Comparison of ENCODE assay signal across 26 mouse cellular contexts in genomic region chr16:45699301-45699700, GRCm38 (mm10). TPM values are rescaled to one million over a fixed set of nuclear protein-coding genes. Genes with fewer than 3 reads are reported as not detected.
"Had no signal": no experiment of that assay in that cellular context is flagged by ENCODE, and none has a peak within 500 bp of the region (broad histone marks: within the 10 kb centered on the region; RNA-seq: fewer than 3 reads in every experiment).

No protein-coding gene starts in this region.

- ATAC-seq: hindbrain, embryonic 16.5 days; hindbrain, postnatal 0 days; inflammation-experienced regulatory T-cells, adult 6 months; intestine, embryonic 15.5 days; intestine, embryonic 16.5 days; intestine, postnatal 0 days had no signal

- DNase-seq: heart, postnatal 10 days; heart, postnatal 14 days; heart, postnatal 36 days; heart, postnatal 4 days; kidney, adult 11 months; kidney, adult 18-20 months; kidney, adult 2 months; kidney, adult 8-10 months; kidney, adult 9 months; kidney, postnatal 10 days; kidney, postnatal 14 days; kidney, postnatal 25 days; kidney, postnatal 36 days; kidney, postnatal 4 days; layer of hippocampus, adult 9-11 months; layer of hippocampus, postnatal 36 days had no signal

RNA-seq across cellular contexts. Expression of gene Tmprss7, which starts 5.8 kb away (rescaled TPM):
- total RNA-seq: heart, postnatal 10 days; heart, postnatal 14 days; heart, postnatal 25 days; heart, postnatal 36 days; heart, postnatal 4 days had no signal

RNA-seq across cellular contexts. Expression of gene Tagln3, which starts 25.1 kb away (rescaled TPM):
- total RNA-seq: hematopoietic stem cell, adult 5-6 weeks had no signal

RNA-seq across cellular contexts. Expression of gene BC016579, which starts 45.4 kb away (rescaled TPM):
- total RNA-seq: heart, postnatal 10 days; heart, postnatal 14 days; heart, postnatal 25 days; heart, postnatal 36 days; heart, postnatal 4 days; hindbrain, postnatal 0 days; layer of hippocampus, postnatal 10 days; layer of hippocampus, postnatal 14 days had no signal
